Mouse (Mus musculus): ENCODE measurements at regions not wholly inside any gene's neighbourhood (a gene's known extent, or its start where the extent isn't known, plus 50 kb on each side); places are given as distances from the start of the nearest gene placed in this dataset.

DNA sequence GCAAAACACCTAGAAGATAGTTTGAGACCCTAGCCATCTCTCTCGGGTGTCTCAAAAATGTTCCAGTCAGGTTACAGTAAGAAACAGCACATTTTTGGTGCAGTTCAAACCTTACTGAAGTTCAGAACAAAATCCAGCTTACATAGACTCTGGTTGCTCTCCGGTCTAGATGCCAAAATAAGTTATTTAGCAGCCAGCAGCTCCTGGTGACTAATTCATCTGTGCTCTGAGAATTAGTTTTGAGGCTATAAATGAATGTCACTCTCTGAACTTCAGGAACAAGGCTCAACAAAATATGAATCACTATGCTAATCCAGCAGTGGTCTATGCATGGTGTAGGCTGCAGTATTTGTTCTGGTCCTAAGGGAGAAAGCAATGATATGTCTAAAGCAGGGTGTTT is 238.6 kb downstream of the Rnf152 start:
- TF ChIP-seq CTCF (IDR thresholded peaks at IDR 0.05; ENCODE audit: low read depth, low read length) (no peak), GATA1 (IDR thresholded peaks at IDR 0.05; ENCODE audit: borderline replicate concordance, low read length) (no peak), POLR2AphosphoS5 (IDR thresholded peaks at IDR 0.05; ENCODE audit: insufficient replicate concordance, low read depth, low read length) (no peak)
